Mouse (Mus musculus) small intestine, adult 2 months (tissue): ENCODE measurements around the gene Gm36028.

Source experiments
- CTCF ChIP-seq: fragments of 200-500 bp; IDR thresholded peaks from 2 replicates; pipeline ENCODE4 v1.5.1; 2012; ENCODE audit warnings: low read depth, mild to moderate bottlenecking, control low read depth, inconsistent platforms, low read length, moderate library complexity, mixed read lengths; ENCODE audit not compliant: insufficient replicate concordance, insufficient read length; ENCODE audit errors: extremely low read depth
- POLR2A ChIP-seq: fragments of 200-500 bp; IDR thresholded peaks from 2 replicates; pipeline ENCODE4 v1.6.1; 2012; ENCODE audit warnings: low read depth, mild to moderate bottlenecking, control low read depth, inconsistent platforms, low read length, moderate library complexity

DNA sequence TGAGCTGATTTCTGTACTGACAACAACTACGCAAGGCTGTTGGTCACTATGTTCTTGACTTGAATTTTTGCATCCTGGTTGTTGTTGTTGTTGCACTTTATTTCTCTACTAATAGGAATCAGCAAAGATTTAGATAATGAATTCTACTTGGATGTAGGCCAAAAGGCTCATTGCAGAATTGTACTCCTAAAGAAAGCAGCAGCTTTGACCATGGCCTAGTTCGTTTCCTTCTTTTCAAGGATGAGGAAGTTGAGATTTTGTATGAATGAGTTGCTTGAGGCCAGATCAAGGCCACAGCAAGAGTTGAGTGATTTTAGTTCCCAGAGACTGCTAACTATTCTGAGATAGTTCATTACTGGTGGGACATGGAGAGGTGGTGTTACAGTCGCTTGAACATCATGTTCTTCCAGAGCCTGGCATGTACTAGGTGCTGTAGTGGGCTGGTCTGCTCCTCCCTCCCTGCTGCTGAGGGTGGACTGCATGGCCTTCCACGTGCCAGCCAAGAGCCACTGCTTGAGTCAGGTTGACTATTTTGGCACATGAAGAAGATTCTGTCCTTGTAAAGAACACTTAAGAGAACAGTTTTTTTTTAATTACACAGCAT, 10.3 kb upstream of the Gm36028 start:
- TF ChIP-seq CTCF, result no peak
- no peak for TF ChIP-seq POLR2A
